Mouse (Mus musculus) natural killer cell, adult 2 months (primary cell): ENCODE results near the gene Strada.

Experiments
- DNase-seq, 2 experiments: peaks; one replicate each; pipeline ENCODE4 v3.0.0; 2022; ENCODE audit warnings: low spot score in 2 of 2

Gene Strada

GRCm38 (mm10) chr11:106191716-106192115 lies 10.3 kb downstream of the Strada start:
- no peak for DNase-seq

- DNase-seq = no peak
Measured at GRCm38 (mm10) chr11:106187326-106187725, 14.6 kb downstream of the Strada start.

GRCm38 (mm10) chr11:106180449-106180801 lies 21.5 kb downstream of the Strada start:
- no peak for DNase-seq

- DNase-seq = no peak
Measured at GRCm38 (mm10) chr11:106179711-106180448, 22.1 kb downstream of the Strada start.

- DNase-seq = no peak
Measured at GRCm38 (mm10) chr11:106178036-106178782, 23.8 kb downstream of the Strada start.

- DNase-seq = no peak
Measured at GRCm38 (mm10) chr11:106176372-106176771, 25.6 kb downstream of the Strada start.

- DNase-seq = no peak
Measured at GRCm38 (mm10) chr11:106175081-106175480, 26.9 kb downstream of the Strada start.

- DNase-seq = no peak
Measured at GRCm38 (mm10) chr11:106174372-106174771, 27.6 kb downstream of the Strada start.

- no peak for DNase-seq
Measured at GRCm38 (mm10) chr11:106173228-106173627, 28.7 kb downstream of the Strada start.

- peak in 1 of 2 experiments; percentile 56 for DNase-seq
Measured at GRCm38 (mm10) chr11:106170807-106171206, 31.2 kb downstream of the Strada start.

- DNase-seq = peak; percentile 52 to 59
Measured at GRCm38 (mm10) chr11:106167435-106167834, 34.5 kb downstream of the Strada start.

GRCm38 (mm10) chr11:106164601-106165180 lies 37.3 kb downstream of the Strada start:
- DNase-seq = no peak

- no peak for DNase-seq
Measured at GRCm38 (mm10) chr11:106163546-106163945, 38.4 kb downstream of the Strada start.

- no peak for DNase-seq
Measured at GRCm38 (mm10) chr11:106162237-106162636, 39.7 kb downstream of the Strada start.

GRCm38 (mm10) chr11:106160841-106161721 lies 40.9 kb downstream of the Strada start, which contains the start of the genes Gm10840 and Limd2:
TSS of gene Gm10840 (plus strand) at chr11:106160850.
TSS of gene Limd2 (minus strand) at chr11:106160860.
- DNase-seq = peak; percentile 31 to 55

- DNase-seq = peak; percentile 65 to 73
Measured at GRCm38 (mm10) chr11:106159921-106160840, 41.8 kb downstream of the Strada start.

GRCm38 (mm10) chr11:106159216-106159920 lies 42.6 kb downstream of the Strada start:
- DNase-seq = peak; percentile 89 to 91

GRCm38 (mm10) chr11:106158930-106159215 lies 43.1 kb downstream of the Strada start:
- DNase-seq = no peak

- peak; percentile 44 to 61 for DNase-seq
Measured at GRCm38 (mm10) chr11:106158081-106158929, 43.7 kb downstream of the Strada start.
